Mouse (Mus musculus) left cerebral cortex, adult 9 months (tissue): Measurements from ENCODE around the gene Cntn1.
A peak's percentile ranks its signal among the peaks of the same experiment; 100 is the strongest.

Source experiments
- DNase-seq, 2 experiments: peaks; one replicate each; pipeline ENCODE4 v3.0.0; 2022; ENCODE audit warnings: low spot score in 2 of 2

The Cntn1 gene

DNA sequence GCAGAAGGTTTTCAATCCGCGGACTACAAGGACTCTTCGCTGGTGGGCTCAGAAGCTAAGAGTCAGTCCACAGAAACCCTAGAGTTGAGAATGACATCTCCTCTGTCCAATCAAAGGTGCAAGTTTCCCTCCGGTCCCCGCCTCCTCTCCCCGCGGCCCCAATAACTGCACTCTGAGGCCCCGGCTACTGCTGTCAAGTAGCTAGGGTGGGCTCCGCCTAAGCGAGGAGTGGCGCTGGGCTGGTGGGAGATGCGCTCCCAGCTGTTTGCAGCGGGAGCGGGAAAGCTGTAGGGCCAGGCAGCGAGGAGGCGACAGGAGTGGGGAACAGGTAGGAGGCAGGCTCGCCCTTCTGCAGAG is at the start of gene Cntn1:
Gene Cntn1, plus strand, starts transcription at position 170 of the 357 bp plus-strand sequence.
- DNase-seq, result peak; percentile 87 to 94

DNA sequence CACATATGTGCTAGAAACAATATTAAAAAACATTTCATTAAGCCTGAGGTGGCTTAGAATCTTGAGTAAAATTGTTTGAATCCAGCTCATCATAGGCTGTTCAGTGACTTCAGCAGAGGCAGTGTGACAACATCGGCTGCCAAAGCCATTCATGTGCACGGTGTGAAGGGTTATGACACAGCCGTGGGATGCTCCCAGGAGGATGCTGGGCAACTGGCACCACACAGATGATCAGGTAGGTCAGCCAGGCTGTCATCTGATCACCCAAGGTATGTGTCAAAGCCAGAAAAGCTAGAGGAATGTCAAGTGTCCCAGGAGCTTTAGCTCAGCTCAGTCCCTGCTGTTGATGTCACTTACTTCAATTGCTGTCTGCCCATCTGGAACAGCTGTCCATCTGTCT is 49.5 kb upstream of the Cntn1 start:
- no peak for DNase-seq

DNA sequence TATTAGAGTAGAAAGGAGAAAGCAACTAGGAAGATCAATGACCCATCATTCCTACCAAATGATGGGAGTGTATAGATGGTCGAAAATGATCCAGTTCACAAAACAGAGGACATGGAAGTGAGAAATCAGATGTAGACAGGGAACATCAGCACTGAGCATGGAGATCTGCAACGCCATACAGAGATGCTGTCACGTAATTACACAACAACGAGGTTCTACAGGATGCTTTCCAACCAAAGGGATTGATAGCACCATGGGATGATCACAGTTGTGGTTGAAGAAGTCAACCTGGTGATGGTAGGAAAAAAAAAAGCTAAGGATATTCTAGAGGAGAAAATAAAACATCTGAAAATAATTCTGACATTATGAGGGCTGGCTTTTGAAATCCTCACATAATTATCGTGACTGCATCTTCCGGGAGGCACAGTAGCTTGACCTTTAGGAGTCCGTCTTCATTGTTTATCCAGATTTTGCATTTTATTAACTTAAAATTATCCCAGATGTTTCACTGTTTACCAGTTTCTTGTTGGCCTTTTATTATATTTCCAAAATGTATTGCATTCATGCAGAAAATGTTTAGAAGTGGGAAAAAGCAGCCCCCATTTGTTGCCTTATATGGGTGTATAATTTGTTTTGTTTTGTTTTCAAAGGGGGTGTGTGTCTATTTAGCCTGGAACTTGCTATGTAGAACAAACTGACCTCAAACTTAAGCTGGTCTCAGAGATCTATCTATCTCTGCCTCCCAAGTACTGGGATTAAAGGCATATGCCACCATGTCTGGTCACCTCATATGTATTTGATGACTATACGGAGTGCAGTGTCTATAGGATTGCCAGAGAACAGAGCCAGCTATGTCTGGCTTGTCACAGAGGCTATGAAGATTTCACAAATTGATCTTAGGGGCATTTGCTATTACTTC is 38.5 kb upstream of the Cntn1 start:
- DNase-seq, result no peak

DNA sequence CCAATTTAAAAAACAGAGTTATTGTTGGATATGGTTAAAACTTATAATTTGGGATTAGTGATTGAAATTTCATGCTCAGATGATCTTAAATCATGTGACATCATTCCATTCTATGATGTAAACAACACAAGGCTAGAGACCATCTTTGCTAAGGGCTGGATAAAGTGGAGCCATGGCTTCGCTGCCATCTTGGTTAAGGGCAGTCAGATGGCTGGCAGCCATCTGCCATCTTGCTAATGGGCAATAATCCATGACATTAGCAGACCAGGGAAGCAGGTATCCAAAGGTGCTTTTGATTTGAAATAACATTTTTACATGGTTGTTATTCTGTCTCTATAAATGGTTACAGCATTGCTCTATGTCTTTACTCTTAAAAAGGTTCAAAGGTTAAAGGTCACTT is 16.9 kb upstream of the Cntn1 start:
- DNase-seq, result no peak

DNA sequence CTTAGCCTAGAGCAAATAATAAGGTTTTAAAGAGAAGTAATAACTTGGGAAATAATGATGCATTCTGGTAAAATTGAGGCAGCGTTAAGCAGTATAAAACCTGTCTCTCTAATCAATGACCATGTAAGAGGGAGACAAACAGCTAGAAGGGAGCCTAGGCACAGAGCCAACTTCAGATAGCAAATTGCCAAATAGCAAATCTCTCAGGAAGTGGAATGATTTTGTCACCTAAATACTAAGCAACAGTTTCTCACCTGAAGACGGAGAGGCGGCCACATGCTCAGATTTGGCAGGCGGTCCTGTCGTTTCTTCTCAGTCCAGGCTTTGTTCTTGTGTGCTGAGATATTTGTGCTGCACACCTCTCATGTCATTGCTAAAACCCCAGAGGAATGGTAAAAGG is 8.4 kb upstream of the Cntn1 start:
- no peak for DNase-seq

DNA sequence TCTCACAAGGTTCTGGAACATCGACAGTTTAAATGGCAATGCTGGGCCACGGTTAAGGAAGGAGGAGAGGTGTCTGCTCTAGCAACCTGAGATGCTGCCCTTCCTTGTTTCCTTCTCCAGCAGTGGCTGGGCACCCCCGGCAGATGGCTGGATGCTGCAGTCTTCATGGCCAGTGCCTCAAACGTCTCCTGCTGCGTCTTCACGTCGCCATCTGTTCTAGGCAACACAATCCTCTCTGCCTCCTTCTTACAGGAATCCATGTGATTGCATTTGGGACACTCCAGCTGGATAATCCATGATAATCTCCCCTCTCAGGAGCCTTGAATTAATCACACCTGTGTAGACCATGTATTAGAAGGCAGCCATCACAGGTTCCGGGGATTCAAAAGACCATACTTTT is 4.9 kb upstream of the Cntn1 start:
- no peak for DNase-seq

DNA sequence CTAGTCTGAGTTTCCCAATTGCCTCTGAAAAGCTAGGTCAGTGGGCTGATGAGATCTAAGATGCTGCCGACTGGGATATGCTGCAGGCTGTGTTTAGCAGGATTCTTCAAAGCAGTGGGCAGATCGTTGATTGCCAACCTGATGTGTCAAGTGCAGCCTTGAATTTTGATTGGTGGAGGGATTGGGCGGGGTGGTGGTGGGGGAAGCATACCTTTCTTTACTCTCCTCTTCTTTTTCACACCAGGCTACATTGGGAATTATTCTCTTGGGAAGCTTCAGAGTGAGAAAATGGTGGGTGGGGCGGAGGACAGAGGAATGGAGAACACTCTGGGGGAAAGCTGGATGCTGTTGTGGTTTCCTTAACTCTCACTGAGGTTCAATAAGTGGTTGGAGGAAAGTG is 2.9 kb upstream of the Cntn1 start:
- peak in 1 of 2 experiments; percentile 31 for DNase-seq

DNA sequence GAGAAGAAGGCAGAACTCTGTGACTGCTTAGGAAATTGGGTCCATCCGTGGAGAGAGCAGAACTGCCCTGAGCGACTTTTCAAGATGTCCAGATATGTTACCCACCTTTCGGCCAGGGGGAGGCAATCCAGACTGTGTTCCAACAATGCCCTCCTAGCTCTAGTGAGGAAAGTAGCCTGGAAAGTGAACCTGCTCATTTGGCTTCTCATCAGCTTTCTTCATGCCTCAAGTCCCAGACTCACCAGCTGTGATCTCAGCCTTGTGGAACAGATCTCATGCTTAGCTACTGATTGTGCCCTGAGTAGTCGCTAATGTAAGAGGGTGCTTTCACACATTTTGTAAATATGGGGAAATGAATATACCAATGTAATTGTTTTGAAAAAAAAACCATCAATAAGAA is 2.4 kb upstream of the Cntn1 start:
- no peak for DNase-seq

DNA sequence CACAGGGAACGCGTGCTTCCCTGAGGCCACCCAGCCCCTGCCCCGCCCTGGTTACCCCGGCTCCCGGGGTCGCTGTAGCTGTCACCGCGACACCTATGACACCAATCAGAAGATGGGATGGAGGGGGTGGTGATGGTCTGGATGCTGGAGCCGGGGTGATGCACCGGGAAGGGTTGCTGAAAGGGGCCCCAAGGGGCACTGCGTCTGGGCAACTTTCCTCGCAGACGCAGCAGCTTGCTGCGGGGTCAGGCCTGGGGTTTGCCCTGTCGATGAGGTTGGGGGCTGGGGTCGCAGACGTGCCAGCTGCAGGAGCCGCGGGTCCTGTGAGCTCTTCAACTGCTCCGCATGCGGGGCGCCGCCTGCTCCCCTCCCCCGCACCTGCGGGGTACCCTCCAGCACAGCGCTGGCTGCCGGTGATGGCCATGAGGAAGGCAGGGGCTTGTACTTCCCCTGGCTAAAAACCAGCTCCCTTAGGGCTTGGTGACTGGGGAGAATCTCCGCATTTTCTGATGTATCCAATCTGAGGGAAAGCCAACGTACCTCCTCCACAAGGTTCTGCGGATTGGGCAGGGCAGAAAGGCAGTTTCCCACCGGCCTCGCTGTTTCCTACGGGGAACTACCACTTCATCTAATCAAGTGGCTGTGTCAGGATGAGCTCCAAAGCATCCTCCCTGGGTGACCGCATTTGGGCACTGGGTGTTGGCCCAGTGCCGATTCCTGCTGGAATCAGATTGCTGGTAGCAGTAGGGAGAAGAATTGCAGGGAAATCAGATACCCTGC is 578 bp downstream of the Cntn1 start:
- DNase-seq, result peak in 1 of 2 experiments; percentile 62

DNA sequence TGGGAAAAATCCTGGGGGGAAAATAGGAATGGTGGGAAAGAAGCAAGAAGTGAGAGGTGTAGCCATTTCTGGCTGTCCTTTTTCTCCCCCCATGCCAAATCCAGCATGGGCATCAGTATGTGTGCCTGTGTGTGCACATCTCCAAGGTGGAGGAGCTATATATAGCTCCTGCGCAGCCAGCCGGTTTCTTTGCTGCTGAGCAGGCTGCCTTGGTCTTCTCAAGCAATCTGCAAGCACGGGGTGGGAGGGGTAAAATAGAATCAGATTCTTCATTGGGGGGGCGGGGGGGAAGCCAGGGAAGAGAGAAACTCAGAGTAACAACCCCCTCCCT is 1.1 kb downstream of the Cntn1 start:
- DNase-seq, result peak; percentile 33 to 59

DNA sequence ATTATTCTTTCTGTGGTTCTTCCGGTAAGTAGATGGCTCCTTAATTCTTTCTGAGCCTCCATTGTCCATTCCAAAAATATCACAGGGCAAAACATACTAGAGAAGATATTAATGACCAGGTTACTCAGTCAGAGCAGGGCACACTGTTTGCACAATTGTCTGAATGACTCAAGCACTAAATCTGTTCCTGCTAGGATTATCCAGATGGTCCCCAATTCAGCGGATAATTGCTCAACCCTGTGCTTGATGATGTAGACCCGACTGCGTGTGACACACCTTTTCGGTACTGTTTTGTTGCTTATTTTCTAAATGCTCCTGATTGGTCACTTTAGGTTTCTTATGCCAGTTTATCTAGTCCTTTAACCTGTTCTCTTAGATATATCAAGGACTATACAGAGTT is 6.6 kb downstream of the Cntn1 start:
- no peak for DNase-seq

DNA sequence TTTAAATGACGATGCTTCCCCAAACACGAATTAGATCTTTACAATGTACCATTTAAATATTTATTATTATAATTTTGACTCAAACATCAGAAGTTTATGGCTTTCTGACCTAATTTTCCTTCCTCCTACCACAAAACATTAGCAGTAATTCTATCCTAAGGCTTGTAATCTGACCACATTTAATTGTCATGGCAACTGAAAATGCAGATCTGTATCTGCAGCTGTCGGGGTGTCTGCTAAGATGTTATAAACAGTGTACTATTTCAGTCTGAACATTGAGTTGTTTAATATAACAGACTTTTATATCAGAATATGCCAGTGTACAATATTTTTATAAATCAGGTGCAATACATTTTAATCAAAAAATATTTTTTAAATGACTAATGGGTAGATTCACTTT is 10.0 kb downstream of the Cntn1 start:
- no peak for DNase-seq

DNA sequence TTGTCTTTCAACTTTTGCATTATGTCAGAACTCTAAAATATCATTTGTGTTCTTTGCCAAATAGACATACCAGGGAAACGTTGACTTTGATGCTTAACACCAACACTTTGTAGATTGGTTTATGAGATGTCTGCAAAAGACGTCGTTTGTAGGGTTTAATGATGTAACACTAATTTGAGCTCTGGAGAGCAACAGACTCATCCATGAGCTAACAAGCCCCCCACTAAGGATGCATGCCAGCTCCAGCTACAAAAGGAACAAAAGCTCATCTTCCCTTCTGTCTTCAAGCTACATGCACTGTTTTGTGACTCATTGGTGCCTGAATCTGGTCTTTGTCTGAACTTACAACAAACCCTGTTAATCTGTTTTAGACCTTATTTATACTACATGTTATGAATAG is 28.5 kb downstream of the Cntn1 start:
- DNase-seq, result no peak

DNA sequence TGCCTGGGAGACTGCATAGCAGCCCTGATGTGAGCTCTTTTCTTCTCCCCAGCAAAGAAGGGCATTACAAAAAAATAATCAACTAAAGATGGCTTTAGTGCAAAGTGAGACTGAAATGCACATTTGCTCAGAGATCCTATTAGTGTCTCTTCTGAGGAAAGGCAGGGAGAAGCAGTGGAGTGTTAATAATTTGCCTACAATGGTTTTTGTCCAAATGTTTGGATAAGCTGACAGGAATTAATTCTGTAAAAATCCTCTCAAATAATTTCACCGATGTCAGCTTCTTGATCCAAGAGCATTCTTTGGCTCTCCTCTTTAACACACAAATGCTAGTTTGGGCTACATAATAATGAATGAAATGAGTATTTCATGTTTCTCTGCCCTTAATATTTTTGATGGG is 34.9 kb downstream of the Cntn1 start:
- no peak for DNase-seq

DNA sequence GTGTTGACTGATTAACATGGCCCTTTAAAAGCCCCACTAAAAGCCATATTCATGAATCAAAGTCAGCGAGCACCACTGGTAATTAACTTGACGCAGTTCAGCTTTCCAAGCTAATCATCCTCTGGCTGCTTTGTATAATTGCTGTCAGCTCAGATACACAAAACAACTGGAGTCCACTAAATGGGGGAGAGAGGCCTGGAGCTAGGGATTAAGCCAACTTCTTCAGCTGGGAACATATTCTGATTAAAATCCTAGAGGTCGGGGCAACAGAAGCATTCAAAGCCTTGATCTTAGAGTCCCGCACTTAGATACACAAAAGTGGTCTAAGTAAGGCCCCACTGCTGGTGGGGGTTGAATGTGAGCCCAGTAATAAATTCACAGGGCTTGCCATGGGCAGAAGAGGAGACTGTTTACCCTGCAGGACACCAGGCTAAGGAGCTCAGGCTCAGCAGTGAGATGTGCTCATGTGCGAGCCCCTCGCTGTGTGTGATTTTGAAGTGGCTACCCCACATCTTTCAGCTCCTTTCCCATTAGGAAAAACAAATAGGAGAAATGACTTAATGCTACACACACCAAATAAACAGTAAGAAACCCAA is 36.8 kb downstream of the Cntn1 start:
- no peak for DNase-seq

DNA sequence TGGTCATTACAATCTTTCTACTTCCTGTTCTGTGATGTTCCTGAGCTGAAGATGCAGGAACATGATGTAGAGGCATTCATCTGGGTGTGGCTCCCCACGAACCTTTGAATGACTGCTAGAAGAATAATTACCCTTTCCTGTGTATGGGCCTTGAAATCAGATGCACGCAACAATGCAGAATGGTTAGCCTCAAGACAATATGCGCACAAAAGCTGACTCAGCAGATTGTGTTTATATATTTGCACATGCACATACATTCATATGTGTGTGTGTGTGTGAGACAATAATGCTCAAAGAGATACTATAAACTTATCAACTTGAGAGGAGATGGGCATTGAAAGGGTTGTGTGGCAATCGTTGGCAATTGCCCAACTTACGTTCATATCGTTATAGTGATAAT is 39.8 kb downstream of the Cntn1 start:
- DNase-seq, result no peak

DNA sequence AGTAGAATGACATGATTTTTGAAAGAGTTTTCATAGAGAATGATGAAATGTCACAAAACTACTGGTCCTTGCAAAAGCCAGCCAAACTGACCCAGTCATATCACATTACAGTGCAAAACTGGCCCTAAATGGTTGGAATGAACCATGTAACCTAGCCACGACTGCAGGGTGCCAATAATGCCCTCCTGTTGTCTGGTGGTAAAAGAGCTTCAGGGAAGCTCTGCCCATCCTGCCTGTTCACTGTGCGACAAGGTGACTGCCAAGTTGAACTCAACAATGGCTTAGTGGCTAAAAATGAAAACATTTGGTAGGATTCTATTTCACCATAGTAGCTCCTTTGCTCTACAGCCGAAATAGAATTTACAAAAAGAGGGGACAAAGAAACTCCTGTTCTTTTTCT is 41.1 kb downstream of the Cntn1 start:
- DNase-seq, result no peak

DNA sequence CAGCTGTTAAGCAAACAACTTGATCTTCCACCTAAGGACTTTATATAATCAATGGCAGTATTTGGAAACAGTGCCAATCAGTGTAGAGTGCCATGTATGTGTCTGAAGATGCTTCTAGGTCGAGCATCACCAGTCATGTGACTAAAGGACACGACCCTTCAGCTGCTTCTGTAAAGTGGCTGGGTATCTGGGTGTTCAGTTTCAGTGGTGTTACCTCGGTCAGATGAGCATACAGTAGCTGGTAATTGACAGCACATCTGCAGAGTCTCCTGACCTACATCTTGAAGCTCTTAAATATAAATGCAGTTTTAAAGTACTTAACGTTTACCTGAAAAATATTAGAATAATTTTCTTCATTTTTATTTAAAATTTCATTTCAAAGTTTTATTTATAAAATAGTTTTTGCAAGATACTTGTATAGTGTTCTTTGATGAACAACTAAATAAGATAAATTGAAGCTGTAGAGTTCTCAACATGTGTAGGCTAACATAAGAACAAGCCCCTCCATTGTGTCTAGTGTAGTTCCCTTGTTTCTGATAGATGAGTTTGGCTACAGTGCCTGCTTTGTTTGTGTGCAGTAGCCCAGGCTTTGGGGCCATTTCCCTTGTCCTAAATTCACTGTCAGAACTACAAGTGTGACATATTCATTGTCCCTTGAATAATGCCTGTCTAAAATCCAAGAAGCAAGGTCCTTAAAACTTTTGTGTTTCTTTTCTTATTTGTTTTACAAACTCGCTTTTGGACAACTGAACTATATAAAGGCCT is 48.6 kb downstream of the Cntn1 start:
- DNase-seq, result no peak

DNA sequence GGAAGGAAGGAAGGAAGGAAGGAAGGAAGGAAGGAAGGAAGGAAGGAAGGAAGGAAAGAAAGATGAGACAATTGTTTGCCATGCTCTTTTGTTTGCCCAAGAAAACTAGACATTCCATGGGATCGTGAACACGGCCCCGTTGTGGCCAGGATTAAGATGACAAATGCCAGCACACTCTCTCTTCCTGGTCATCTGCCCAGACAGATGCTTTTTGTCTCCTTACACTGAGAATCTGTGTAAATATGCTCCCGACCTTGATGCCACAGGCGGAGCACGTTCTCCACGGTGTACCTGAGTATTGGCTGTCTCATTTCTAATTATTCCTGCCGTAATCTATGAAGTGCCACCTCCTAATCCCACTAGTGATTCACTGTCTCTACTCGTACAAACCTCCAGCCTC is 51.0 kb downstream of the Cntn1 start:
- no peak for DNase-seq

DNA sequence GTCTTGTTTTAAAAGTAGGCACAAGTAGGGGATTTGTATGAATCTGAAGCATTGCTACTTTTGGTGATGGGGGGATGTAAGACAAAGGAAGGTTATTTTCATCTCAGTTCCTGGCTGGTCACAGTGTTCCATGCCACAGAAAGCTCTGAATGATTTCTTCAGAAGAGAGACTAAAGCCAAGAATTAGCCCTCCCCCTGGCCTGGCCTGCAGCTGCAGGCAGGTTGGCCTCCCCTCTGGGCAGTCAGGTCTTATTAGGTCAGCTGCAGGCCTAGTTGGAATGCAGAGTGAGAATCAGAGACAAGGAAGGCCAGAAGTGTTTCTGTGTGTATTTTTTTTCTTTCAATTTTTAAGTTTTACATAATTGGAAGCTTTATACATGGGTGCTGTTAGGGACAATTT is 61.5 kb downstream of the Cntn1 start:
- no peak for DNase-seq

DNA sequence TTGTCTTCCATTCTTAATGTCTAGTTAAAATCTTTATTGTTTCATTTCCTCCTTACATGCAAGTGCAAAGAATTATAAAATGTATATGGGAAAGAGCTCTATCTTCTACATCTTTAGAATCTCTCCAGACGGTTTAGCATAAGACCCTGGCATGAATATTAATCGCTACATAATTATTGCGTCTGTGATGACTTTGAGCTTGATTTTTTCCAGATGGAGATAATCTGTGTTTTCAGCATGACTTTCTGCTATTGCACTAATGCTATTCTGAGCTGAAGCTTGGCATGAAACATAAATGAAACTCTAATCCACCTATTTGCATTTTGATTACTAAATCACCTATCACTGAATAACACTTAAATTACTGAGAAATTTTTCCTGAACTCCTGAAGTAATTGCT is 82.0 kb downstream of the Cntn1 start:
- no peak for DNase-seq

DNA sequence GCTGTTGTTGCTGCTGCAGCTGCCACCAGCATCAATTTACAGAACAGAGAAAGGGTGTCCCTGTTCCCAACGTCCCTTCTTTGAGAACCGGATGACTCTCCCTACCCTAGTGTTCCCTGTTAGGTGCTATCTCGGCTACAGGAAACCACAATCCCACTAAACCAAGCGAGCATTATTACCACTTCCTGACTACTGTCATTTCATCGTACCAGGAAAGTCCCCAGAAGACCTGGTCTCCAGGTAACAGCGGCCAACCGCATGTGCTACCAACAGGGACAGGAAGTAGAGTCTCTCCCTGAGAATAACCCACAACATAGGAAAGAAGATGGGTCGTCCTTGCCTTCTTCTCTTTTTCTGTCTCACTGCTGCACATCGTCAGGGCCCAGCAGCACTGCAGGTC is 83.3 kb downstream of the Cntn1 start:
- DNase-seq, result no peak
